Mouse (Mus musculus) bone marrow, adult 2 months (tissue): ENCODE results near the gene Rhob. TPM values are rescaled to one million over a fixed set of nuclear protein-coding genes. Genes with fewer than 3 reads are reported as not detected.

ENCODE experiments used
- H3K27ac ChIP-seq: fragments of 200-500 bp; 2 replicates; pipeline ENCODE4 v1.5.1; 2012; ENCODE audit warnings: low read depth, mild to moderate bottlenecking, control low read depth, inconsistent platforms, low read length; ENCODE audit not compliant: control insufficient read depth, poor library complexity, insufficient read depth
- H3K4me1 ChIP-seq: fragments of 200-500 bp; 2 replicates; pipeline ENCODE4 v1.6.1; 2011; ENCODE audit warnings: low read length; ENCODE audit not compliant: control insufficient read depth, insufficient read depth
- H3K4me3 ChIP-seq: fragments of 200-500 bp; replicated peaks from 2 replicates; pipeline ENCODE3; 2011; ENCODE audit warnings: mild to moderate bottlenecking, low read depth, low read length, control low read depth; ENCODE audit not compliant: control insufficient read depth
- CTCF ChIP-seq: fragments of 200-500 bp; IDR thresholded peaks from 2 replicates; pipeline ENCODE4 v1.5.1; 2011; ENCODE audit warnings: low read length, control low read depth; ENCODE audit not compliant: control insufficient read depth, insufficient read depth
- POLR2A ChIP-seq: fragments of 200-500 bp; IDR thresholded peaks from 2 replicates; pipeline ENCODE4 v1.6.1; 2011; ENCODE audit warnings: low read depth, mild to moderate bottlenecking, control low read depth, low read length, borderline replicate concordance; ENCODE audit not compliant: control insufficient read depth
- WGBS: fragments of 180-500 bp; shearing (Covaris S2); methylation state at CpG from one replicate; pipeline ENCODE4 v1.1.7; 2018; 5-methylcytosine and 5-hydroxymethylcytosine counted together
- polyA plus RNA-seq: library from polyadenylated mRNA; stranded (reverse); fragments of >200 nt; gene quantifications from 2 replicates; pipeline ENCODE4 v1.2.4, GENCODE M21; 2011; ENCODE audit warnings: low replicate concordance; ENCODE audit not compliant: missing spikeins, insufficient read depth, insufficient read length

Rhob gene
- polyA plus RNA-seq, 1 experiment, result 34.2 TPM

DNA sequence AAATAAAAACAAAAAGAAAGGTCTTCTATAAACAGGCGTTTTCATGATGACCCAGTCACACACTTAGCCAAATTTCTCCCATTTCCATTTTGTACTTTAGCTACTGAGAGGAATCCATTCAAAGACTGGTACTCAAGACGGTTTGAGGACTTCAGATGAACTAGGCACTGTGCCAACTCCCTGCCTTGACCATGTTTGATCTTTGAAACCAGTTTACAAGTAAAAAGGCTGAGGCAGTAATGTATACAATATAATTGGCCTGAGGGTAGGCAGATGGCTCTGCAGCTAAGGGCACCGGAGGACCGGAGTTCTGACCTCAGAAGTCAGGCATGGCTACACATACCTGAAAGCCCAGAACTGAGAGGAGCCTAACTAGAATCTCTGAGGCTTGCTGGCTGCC, 10.7 kb downstream of the Rhob start:
- Histone ChIP-seq H3K27ac (no peak overlapping the region), H3K4me1 (no peaks in the 10 kb centered on the region), H3K4me3 (no peak overlapping the region)
- TF ChIP-seq CTCF, result no peak
- TF ChIP-seq POLR2A, result no peak
- WGBS, result 82% methylated on average over 4 of the region's 4 CpGs

DNA sequence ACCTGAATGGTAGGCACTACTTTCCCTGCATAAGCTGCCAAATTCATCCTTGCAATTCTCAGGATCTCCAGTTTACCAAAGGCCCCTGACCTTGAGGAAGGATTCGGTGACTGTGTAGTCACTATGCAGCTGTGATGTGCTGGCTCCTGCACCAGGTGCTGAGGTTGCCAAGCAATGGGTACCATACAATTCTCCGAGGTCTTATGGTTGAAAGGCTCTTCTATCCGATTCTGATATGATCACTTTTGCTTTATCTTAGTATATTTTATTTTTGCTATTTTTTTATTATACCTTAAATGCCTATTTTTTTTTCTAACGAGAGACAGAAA, 11.2 kb downstream of the Rhob start:
- no peak overlapping the region for H3K27ac ChIP-seq
- H3K4me1 ChIP-seq, result no peaks in the 10 kb centered on the region
- TF ChIP-seq POLR2A (no peak), CTCF (no peak)
- H3K4me3 ChIP-seq, result no peak overlapping the region
- WGBS, result 84% methylated on average over 4 of the region's 4 CpGs

DNA sequence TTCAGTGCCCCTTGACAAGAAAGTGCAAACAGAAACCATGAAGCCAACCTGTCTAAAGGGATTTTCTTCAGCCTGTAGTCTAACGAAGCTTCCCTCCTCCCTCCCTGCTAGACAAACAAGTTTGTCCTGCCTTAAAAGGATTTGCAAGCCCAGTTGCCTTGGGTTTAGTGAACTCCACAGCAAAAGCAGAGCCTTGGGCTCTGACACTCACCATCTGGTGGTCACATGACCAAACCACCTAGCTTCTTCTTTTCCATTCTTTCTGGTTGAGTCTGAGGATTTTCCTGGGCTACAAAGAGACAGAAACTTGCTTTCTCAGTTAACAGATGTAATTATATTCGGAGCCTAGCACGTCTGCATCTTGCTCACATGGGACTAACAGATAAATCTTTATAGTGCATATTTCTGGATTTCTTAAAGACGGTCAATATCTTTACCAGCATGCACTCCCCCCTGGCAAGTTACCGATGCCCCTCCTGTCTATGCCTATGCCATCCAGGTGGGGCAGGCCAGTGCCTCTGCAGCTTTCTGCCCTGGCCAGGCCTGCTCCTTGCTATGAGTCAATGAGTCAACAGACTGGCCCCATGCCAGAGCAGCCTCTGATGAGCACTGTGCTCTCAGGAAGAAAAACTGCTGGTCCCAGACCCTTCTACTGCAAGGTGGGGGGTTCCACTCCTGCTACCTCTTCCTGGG, 11.7 kb downstream of the Rhob start:
- no peak overlapping the region for H3K4me3 ChIP-seq
- H3K27ac ChIP-seq, result no peak overlapping the region
- no peak for TF ChIP-seq CTCF
- TF ChIP-seq POLR2A, result no peak
- H3K4me1 ChIP-seq, result no peaks in the 10 kb centered on the region
- WGBS, result 68% methylated on average over 5 of the region's 5 CpGs

DNA sequence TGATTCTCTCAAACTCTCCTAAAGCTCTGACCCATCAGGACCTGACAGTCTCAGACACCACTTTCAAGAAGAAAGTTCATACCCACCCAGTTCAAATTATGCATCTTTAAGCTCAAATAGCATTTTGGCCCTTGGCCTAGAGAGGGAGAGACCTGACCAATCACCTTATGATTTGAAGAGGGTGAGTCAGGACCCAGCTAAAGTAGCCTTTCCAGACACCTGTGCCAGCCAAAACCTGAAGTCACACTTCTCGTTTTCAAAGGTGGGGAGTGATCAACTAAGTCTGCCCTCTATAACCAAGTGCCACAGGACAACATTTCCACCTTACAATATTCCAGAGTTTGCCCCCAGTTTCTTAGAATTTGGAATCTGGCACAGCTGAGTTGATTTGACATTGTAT, 12.5 kb downstream of the Rhob start:
- TF ChIP-seq CTCF, result no peak
- TF ChIP-seq POLR2A, result no peak
- H3K27ac ChIP-seq, result no peak overlapping the region
- WGBS, result 38% methylated on average over 1 of the region's 1 CpGs
- H3K4me3 ChIP-seq, result no peak overlapping the region
- no peaks in the 10 kb centered on the region for H3K4me1 ChIP-seq

DNA sequence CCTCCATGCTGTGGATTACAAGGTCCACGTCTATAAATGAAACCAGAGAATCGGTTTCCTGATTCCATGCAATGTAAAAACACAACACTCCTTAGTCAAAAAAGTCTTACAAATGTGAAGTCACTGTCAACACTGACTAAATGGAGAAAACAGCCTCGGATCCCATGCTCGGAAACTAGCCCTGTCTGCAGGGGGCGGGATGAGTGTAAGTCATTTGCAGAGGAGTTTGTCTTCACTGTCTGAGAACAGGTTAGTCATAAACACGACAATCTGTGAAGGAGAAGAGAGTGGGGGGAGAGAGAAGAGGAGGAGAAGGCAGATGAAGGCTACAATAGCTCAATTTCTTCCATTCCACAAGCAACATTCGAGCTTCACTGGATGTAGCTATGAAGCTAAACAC, 14.6 kb downstream of the Rhob start:
- Histone ChIP-seq H3K27ac (no peak overlapping the region), H3K4me3 (no peak overlapping the region), H3K4me1 (no peaks in the 10 kb centered on the region)
- no peak for TF ChIP-seq CTCF
- TF ChIP-seq POLR2A, result no peak
- 76% methylated on average over 7 of the region's 7 CpGs for WGBS

DNA sequence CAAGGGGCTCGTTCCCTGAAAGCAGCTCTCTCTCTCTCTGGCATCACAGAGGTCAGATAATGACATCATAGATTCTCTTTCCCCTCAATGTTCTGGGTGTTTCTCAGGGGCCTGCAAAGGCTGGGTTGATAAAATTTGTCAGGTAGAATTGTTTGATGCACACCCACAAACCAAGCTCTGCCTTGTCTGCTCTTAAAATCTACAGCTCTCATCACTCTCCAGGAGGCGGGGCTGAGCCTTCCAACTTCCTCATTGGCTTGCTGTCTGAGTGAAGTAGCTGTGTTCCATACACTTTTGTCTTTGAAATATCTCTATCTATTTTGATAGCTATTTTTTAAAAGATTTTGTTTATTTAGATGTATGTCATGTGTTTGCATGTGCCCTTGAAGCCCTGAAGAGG, 17.6 kb downstream of the Rhob start:
- Histone ChIP-seq H3K27ac (no peak overlapping the region), H3K4me3 (no peak overlapping the region), H3K4me1 (no peaks in the 10 kb centered on the region)
- WGBS, result 47% methylated on average over 2 of the region's 2 CpGs
- TF ChIP-seq POLR2A (no peak), CTCF (no peak)

DNA sequence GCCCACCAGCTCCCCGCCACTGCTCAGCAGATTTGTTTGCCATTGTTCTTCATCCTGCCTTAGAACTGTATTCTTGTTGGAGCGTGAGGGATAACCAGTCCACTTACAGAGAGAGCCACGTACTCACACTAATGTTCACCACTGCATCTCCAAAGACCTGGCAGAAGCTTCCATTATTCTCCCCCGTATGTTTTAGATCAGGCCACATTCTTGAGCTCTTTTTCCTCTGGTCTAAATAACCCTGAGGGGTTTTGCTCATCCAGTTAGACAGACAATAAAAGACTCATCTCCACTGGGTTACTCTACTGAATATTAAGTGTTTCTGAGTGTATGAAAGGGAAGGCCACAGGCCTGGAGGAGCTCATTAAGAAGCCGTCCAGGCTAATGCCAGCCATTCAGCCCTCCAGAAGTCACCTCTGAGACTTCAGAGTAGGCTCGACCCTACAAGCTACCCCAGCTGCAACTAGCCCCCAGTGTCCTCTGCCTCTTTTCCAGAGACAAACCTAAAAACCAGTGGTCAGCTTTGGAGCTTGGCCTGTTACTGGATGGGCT, 24.9 kb downstream of the Rhob start:
- no peaks in the 10 kb centered on the region for H3K4me1 ChIP-seq

DNA sequence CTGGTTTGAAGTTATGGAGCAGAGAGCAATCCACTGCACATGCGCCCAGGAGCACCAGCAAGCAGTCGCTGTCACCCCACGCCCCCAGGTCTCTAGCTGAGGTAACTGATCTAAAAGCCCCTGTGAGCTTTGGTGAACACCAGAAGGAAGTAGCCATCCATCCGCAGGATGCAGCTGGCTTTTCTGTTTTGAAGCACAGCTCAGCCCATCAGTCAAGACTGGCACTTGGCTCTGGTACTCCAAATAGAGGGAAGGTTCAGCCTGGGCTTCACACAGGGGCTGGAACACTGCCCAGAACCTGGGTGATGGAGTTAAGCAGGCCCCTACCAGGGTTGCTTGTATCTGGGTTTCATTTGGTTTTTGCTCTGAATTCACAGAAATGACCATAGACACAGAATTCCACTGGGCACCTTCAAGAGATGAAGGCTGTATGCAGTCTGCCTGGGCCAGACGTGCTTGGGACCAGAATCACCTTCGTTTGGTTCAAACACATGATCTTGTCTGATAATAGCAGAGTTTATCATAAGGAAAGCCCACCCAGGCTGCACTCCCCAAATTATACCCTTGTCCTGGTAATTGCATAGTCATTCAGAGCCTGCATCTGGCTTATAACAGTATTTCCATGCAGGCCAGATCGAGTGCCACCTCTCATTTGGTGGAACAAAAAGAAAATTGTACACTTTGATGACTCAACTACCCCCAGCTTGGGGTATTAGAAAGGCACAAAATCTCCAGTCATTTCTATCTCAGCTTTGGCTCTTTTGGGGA, 27.0 kb downstream of the Rhob start:
- TF ChIP-seq POLR2A (no peak), CTCF (no peak)
- no peak overlapping the region for H3K27ac ChIP-seq
- H3K4me3 ChIP-seq, result no peak overlapping the region
- H3K4me1 ChIP-seq, result no peaks in the 10 kb centered on the region
- WGBS, result 17% methylated on average over 7 of the region's 7 CpGs

More for the DNA sequence above, 24.9 kb downstream of the Rhob start:
- WGBS, result 79% methylated on average over 6 of the region's 6 CpGs
- no peak for TF ChIP-seq POLR2A
- no peak for TF ChIP-seq CTCF
- Histone ChIP-seq H3K27ac (no peak overlapping the region), H3K4me3 (no peak overlapping the region)
